Comparison of ENCODE assay signal across 9 mouse cellular contexts in the genomic region with DNA sequence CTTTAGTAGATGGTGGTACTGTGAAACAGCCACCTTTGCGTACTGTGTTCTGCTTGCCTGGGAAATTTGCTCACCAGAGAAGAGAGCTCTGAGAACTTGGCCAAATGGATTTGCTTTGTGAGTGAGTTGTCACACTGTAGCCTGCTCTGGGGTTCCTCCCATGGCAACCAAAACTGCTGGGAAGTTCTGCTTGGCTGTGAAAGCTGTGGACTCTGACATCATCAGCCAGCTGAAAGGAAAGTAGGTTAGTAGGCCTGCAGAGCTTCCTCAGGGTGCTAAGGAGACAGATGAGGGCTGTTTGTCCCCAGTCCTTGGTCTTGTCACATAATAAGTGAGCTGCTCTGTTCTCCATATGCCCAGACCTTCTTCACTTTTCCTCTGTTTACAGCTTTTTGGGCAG. TPM values are rescaled to one million over a fixed set of nuclear protein-coding genes. Genes with fewer than 3 reads are reported as not detected.
DNase-seq lines count a peak whose midpoint lies in the region; ATAC-seq and TF ChIP-seq lines count a peak whose summit lies in the region.
"Had no signal": no experiment of that assay in that cellular context is flagged by ENCODE, and none has a peak within 500 bp of the region (broad histone marks: within the 10 kb centered on the region; RNA-seq: fewer than 3 reads in every experiment).

No protein-coding gene starts in this region.

- no peaks in the 10 kb centered on the region for H3K27me3 ChIP-seq in hindbrain, embryonic 14.5 days (ENCODE audit: control insufficient read depth, insufficient read depth, low read length)
- no peaks in the 10 kb centered on the region for H3K27me3 ChIP-seq in hindbrain, embryonic 12.5 days
- H3K27me3 ChIP-seq in liver, embryonic 12.5 days (replicated peaks): no peaks in the 10 kb centered on the region

- no peaks in the 10 kb centered on the region for H3K9me3 ChIP-seq in hindbrain, embryonic 14.5 days (ENCODE audit: control insufficient read depth, low read length)
- H3K9me3 ChIP-seq in hindbrain, embryonic 12.5 days (replicated peaks): no peaks in the 10 kb centered on the region
- H3K9me3 ChIP-seq in liver, embryonic 12.5 days (replicated peaks): no peaks in the 10 kb centered on the region

- TF ChIP-seq CTCF in brain, embryonic 14.5 days (IDR thresholded peaks at IDR 0.05; ENCODE audit: borderline replicate concordance, extremely low read depth, insufficient read depth, insufficient read length): no peak

- DNase-seq in hindbrain, embryonic 14.5 days (ENCODE audit: low spot score): no peak
- DNase-seq in brain, embryonic 14.5 days (ENCODE audit: low read depth): peak; percentile 74
- peak; percentile 28 for DNase-seq in heart, postnatal 4 days
- DNase-seq in retina, postnatal 1 day: peak; percentile 92
- no peak for DNase-seq in urinary bladder, postnatal 14 days (ENCODE audit: low spot score)
- DNase-seq in kidney, adult 18-20 months: no peak
- DNase-seq: lung, postnatal 36 days had no signal

- WGBS in hindbrain, embryonic 14.5 days: 70% methylated on average over 1 of the region's 1 CpGs
- WGBS in hindbrain, embryonic 12.5 days: 74% methylated on average over 1 of the region's 1 CpGs
- WGBS in liver, embryonic 12.5 days (ENCODE audit: insufficient replicate concordance): 61% methylated on average over 1 of the region's 1 CpGs

- H3K36me3 ChIP-seq in hindbrain, embryonic 14.5 days (replicated peaks; ENCODE audit: control insufficient read depth, insufficient read depth): peaks cover 22% of the 10 kb centered on the region
- peaks cover 7% of the 10 kb centered on the region; the same call in 1 of the 2 replicates for H3K36me3 ChIP-seq in hindbrain, embryonic 12.5 days
- H3K36me3 ChIP-seq in liver, embryonic 12.5 days: no peaks in the 10 kb centered on the region

- peaks cover 29% of the 10 kb centered on the region for H3K4me1 ChIP-seq in hindbrain, embryonic 14.5 days (replicated peaks; ENCODE audit: control insufficient read depth, insufficient read depth, low read length)
- peaks cover 24% of the 10 kb centered on the region for H3K4me1 ChIP-seq in hindbrain, embryonic 12.5 days
- no peaks in the 10 kb centered on the region for H3K4me1 ChIP-seq in liver, embryonic 12.5 days

- TF ChIP-seq POLR2A in brain, embryonic 14.5 days (IDR thresholded peaks at IDR 0.05; ENCODE audit: borderline replicate concordance, extremely low read depth, insufficient read depth, insufficient read length, poor library complexity, severe bottlenecking): no peak

- peak; percentile 39; the same call in 1 of the 2 replicates for ATAC-seq in hindbrain, embryonic 14.5 days (ENCODE audit: low FRiP score)
- no peak for ATAC-seq in hindbrain, embryonic 12.5 days (ENCODE audit: low FRiP score)
- no peak for ATAC-seq in liver, embryonic 12.5 days

- no peak overlapping the region for H3K4me3 ChIP-seq in hindbrain, embryonic 14.5 days (replicated peaks; ENCODE audit: low read length)
- H3K4me3 ChIP-seq in hindbrain, embryonic 12.5 days: no peak overlapping the region
- H3K4me3 ChIP-seq in liver, embryonic 12.5 days: no peak overlapping the region

- peak overlapping the region; percentile 5; the same call in 1 of the 2 replicates for H3K27ac ChIP-seq in hindbrain, embryonic 14.5 days
- no peak overlapping the region; the same call in 1 of the 2 replicates for H3K27ac ChIP-seq in hindbrain, embryonic 12.5 days
- H3K27ac ChIP-seq in liver, embryonic 12.5 days: no peak overlapping the region

- H3K4me2 ChIP-seq in hindbrain, embryonic 14.5 days (replicated peaks): no peak overlapping the region
- no peak overlapping the region for H3K4me2 ChIP-seq in hindbrain, embryonic 12.5 days (replicated peaks)
- H3K4me2 ChIP-seq in liver, embryonic 12.5 days: no peak overlapping the region

- H3K9ac ChIP-seq in hindbrain, embryonic 14.5 days: no peak overlapping the region
- no peak overlapping the region for H3K9ac ChIP-seq in hindbrain, embryonic 12.5 days
- H3K9ac ChIP-seq in liver, embryonic 12.5 days: no peak overlapping the region

RNA-seq across cellular contexts. Expression of a gene that starts 37.3 kb away (rescaled TPM):
- 13.5 and 14.2 TPM in 2 replicates for polyA plus RNA-seq in hindbrain, embryonic 14.5 days (2014; fragmentation: Nextera tagmentation; extraction: Ambion mirVana)
- 15.4 and 15.5 TPM in 2 replicates for polyA plus RNA-seq in hindbrain, embryonic 12.5 days (2016; fragmentation: Nextera tagmentation; extraction: Ambion mirVana)
- polyA plus RNA-seq in brain, embryonic 14.5 days (2012; rRNA removed): 3.0 and 4.4 TPM in 2 replicates
- 1 to 10 TPM; 4.4 to 5.5 TPM for total RNA-seq in heart, postnatal 4 days (2021)
- 2.7 and 3.0 TPM in 2 replicates for polyA plus RNA-seq in liver, embryonic 12.5 days (2016; fragmentation: Nextera tagmentation; extraction: Ambion mirVana)

Comparison
In these comparisons a context has a peak if more than half of its experiments do, and no peak if none do; other contexts are left out.
1. DNase-seq: peak in brain, embryonic 14.5 days (single experiment), heart, postnatal 4 days (single experiment) and retina, postnatal 1 day (single experiment); none in hindbrain, embryonic 14.5 days (single experiment), urinary bladder, postnatal 14 days (single experiment) and kidney, adult 18-20 months (single experiment).